Mouse (Mus musculus) limb, embryonic 11.5 days (tissue): Measurements from ENCODE around the gene Hs2st1. TPM values are rescaled to one million over a fixed set of nuclear protein-coding genes. Genes with fewer than 3 reads are reported as not detected.

Experiments
- ATAC-seq: fragments of 200-750 bp; cut with Nextera tagmentation; 2 replicates; pipeline ENCODE4 v1.8.0; 2017; ENCODE audit warnings: low read depth; ENCODE audit not compliant: insufficient number of reproducible peaks, low FRiP score, low TSS enrichment
- DNase-seq: peaks from one replicate; pipeline ENCODE4 v3.0.0-alpha.2; 2015; ENCODE audit warnings: low spot score
- H3K27ac ChIP-seq: fragments of 300-500 bp; sonication (generic); replicated peaks from 2 replicates; pipeline ENCODE4 v1.5.1; 2014; ENCODE audit warnings: low read depth, mild to moderate bottlenecking, low read length
- H3K27me3 ChIP-seq: fragments of 300-500 bp; sonication (generic); 2 replicates; pipeline ENCODE4 v1.6.1; 2014; ENCODE audit warnings: mild to moderate bottlenecking, low read length, mixed read lengths; ENCODE audit not compliant: control insufficient read depth, insufficient read depth
- H3K36me3 ChIP-seq: fragments of 300-500 bp; sonication (generic); 2 replicates; pipeline ENCODE4 v1.6.1; 2014; ENCODE audit warnings: mild to moderate bottlenecking, low read length, moderate library complexity, mixed read lengths; ENCODE audit not compliant: control insufficient read depth, insufficient read depth
- H3K4me1 ChIP-seq: fragments of 300-500 bp; sonication (generic); 2 replicates; pipeline ENCODE4 v1.6.1; 2014; ENCODE audit warnings: low read length, mixed read lengths; ENCODE audit not compliant: control insufficient read depth, insufficient read depth
- H3K4me2 ChIP-seq: fragments of 300-500 bp; sonication (generic); 2 replicates; pipeline ENCODE4 v1.6.1; 2014; ENCODE audit warnings: low read depth, mild to moderate bottlenecking, moderate library complexity; ENCODE audit not compliant: severe bottlenecking
- H3K4me3 ChIP-seq: fragments of 300-500 bp; sonication (generic); 2 replicates; pipeline ENCODE4 v1.5.1; 2014; ENCODE audit warnings: low read depth, low read length
- H3K9ac ChIP-seq: fragments of 300-500 bp; sonication (generic); 2 replicates; pipeline ENCODE4 v1.6.1; 2014; ENCODE audit warnings: mild to moderate bottlenecking, low read length
- H3K9me3 ChIP-seq: fragments of 300-500 bp; sonication (generic); 2 replicates; pipeline ENCODE4 v1.6.1; 2016; ENCODE audit warnings: low read length; ENCODE audit not compliant: control insufficient read depth
- WGBS: fragments of 180-500 bp; shearing (Covaris S2); extraction: QIAGEN DNeasy Blood & Tissue Kit; methylation state at CpG from one replicate; pipeline ENCODE4 v1.1.7; 2014; 5-methylcytosine and 5-hydroxymethylcytosine counted together
- polyA plus RNA-seq: library from polyadenylated mRNA; unstranded; fragments of >200 nt; fragmentation: Nextera tagmentation; extraction: Ambion mirVana; gene quantifications from 2 replicates; pipeline ENCODE4 v1.2.1, GENCODE M21; 2014

The Hs2st1 gene
- polyA plus RNA-seq, 1 experiment from 2014 or later: 14.8 TPM

DNA sequence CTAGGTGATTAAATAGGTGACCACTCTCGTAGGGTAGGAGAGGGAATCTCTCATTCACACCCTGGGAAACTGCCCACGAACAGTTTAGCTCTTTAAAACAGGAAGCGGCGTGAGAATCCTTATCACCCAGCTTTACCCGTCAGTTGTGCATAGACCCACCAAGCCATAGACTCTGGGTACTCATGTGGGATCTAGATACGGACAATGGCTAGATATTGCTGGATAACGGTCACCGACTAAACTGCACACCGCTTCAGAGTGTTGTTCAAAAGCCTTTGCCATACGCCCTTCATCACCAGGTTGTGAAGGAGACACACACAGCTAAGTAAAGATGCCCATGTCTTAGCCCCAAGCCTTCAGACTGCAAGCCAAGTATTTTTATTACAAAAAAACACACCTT, 185.3 kb downstream of the Hs2st1 start:
- Histone ChIP-seq H3K4me1 (0 out of 2 replicates have a peak, but pooled peaks cover 10% of the 10 kb centered on the region), H3K9me3 (no peaks in the 10 kb centered on the region), H3K36me3 (no peaks in the 10 kb centered on the region), H3K4me2 (no peak overlapping the region), H3K27ac (no peak overlapping the region), H3K9ac (no peak overlapping the region), H3K27me3 (no peaks in the 10 kb centered on the region), H3K4me3 (no peak overlapping the region)
- DNase-seq (no peak), ATAC-seq (no peak)
- WGBS: 92% methylated on average over 10 of the region's 10 CpGs

GRCm38 (mm10) chr3:144381431-144381980, 188.5 kb downstream of the Hs2st1 start:
- H3K4me3 ChIP-seq: peak overlapping the region; percentile 19
- ATAC-seq (peak; percentile 64), DNase-seq (peak; percentile 65)
- peaks cover 27% of the 10 kb centered on the region for H3K4me1 ChIP-seq
- H3K27me3 ChIP-seq: no peaks in the 10 kb centered on the region
- no peak overlapping the region for H3K9ac ChIP-seq
- H3K36me3 ChIP-seq: no peaks in the 10 kb centered on the region
- peak overlapping the region; percentile 48 for H3K4me2 ChIP-seq
- WGBS: 14% methylated on average over 14 of the region's 16 CpGs
- no peaks in the 10 kb centered on the region for H3K9me3 ChIP-seq
- peak overlapping the region; percentile 70; the same call in 1 of the 2 replicates for H3K27ac ChIP-seq

DNA sequence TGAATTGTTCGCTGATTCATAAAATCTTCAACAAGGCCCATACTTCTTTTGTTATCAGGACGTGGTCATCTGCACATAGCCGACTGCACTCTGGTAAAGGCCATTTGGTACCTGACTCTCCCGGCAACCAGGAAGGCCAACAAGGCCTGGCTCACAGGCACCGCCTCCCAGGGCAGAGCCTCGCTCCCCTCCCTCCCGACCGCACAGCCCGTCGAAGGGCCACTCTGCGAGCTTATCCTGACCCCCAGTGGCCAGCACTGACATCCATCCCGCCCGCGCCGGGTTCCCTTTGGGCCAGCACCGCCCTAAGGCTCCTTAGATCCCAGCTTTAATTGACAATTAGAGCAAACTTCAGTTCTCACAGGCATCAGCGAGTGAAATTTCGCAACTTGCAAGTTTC, 189.1 kb downstream of the Hs2st1 start:
- under 1% methylated on average over 18 of the region's 18 CpGs for WGBS
- Histone ChIP-seq H3K9me3 (no peaks in the 10 kb centered on the region), H3K9ac (peak overlapping the region; percentile 30; the same call in 1 of the 2 replicates), H3K4me3 (peak overlapping the region; percentile 19), H3K4me1 (peaks cover 27% of the 10 kb centered on the region), H3K27me3 (no peaks in the 10 kb centered on the region), H3K4me2 (peak overlapping the region; percentile 48), H3K36me3 (no peaks in the 10 kb centered on the region), H3K27ac (peak overlapping the region; percentile 70; the same call in 1 of the 2 replicates)
- DNase-seq (peak; percentile 91), ATAC-seq (peak; percentile 81)

- H3K9ac ChIP-seq: no peak overlapping the region
- 52% methylated on average over 4 of the region's 4 CpGs for WGBS
- peaks cover 27% of the 10 kb centered on the region for H3K4me1 ChIP-seq
- no peak overlapping the region for H3K4me3 ChIP-seq
- H3K27me3 ChIP-seq: no peaks in the 10 kb centered on the region
- ATAC-seq (no peak), DNase-seq (no peak)
- no peak overlapping the region for H3K27ac ChIP-seq
- no peaks in the 10 kb centered on the region for H3K36me3 ChIP-seq
- H3K4me2 ChIP-seq: no peak overlapping the region
- H3K9me3 ChIP-seq: no peaks in the 10 kb centered on the region
These were observed 190.2 kb downstream of the Hs2st1 start for GRCm38 (mm10) chr3:144379801-144380200.

Other genes starting within 250 kb of the Hs2st1 start
- 368 and 386 TPM in 2 replicates for gene Selenof, start 123 bp upstream of the Hs2st1 start, polyA plus RNA-seq
- 88.3 and 92.2 TPM in 2 replicates for gene Sh3glb1, start 150.2 kb upstream of the Hs2st1 start, polyA plus RNA-seq
- gene Clca3a1, start 190.8 kb upstream of the Hs2st1 start, polyA plus RNA-seq: 0.11 TPM in 1 of 2 replicates, not detected in the other
- gene Clca3a2, start 249.3 kb upstream of the Hs2st1 start, polyA plus RNA-seq: not detected in 2 replicates